Mouse (Mus musculus): ENCODE results near the gene Tsc22d1. TPM values are rescaled to one million over a fixed set of nuclear protein-coding genes. Genes with fewer than 3 reads are reported as not detected.

Gene Tsc22d1
- polyA plus RNA-seq, 1 experiment from 2014 or later, result 552 TPM

GRCm38 (mm10) chr14:76413773-76414121, 1.0 kb upstream of the Tsc22d1 start:
- DNase-seq (ENCODE audit: low spot score) (no peak), ATAC-seq (replicated peaks; ENCODE audit: low FRiP score, low TSS enrichment, low read depth) (no peak; the same call in 1 of the 2 replicates)
- WGBS, result 0% methylated on average over 10 of the region's 10 CpGs
- peak overlapping the region; percentile 95 for H3K9ac ChIP-seq (ENCODE audit: low read length)
- H3K4me3 ChIP-seq (ENCODE audit: low read depth, low read length), result peak overlapping the region; percentile 74
- H3K4me1 ChIP-seq (replicated peaks; ENCODE audit: control insufficient read depth, insufficient read depth, low read length), result peaks cover 31% of the 10 kb centered on the region
- H3K27me3 ChIP-seq (replicated peaks; ENCODE audit: control insufficient read depth, insufficient read depth, low read length), result no peaks in the 10 kb centered on the region
- peak overlapping the region; percentile 79 for H3K4me2 ChIP-seq (ENCODE audit: low read length)
- H3K27ac ChIP-seq (ENCODE audit: low read depth), result peak overlapping the region; percentile 99
- H3K9me3 ChIP-seq (ENCODE audit: control insufficient read depth, low read length), result no peaks in the 10 kb centered on the region
- H3K36me3 ChIP-seq (ENCODE audit: control insufficient read depth, insufficient read depth, low read length), result peaks cover 22% of the 10 kb centered on the region

GRCm38 (mm10) chr14:76414122-76414861, 469 bp upstream of the Tsc22d1 start:
- no peaks in the 10 kb centered on the region for H3K9me3 ChIP-seq (ENCODE audit: control insufficient read depth, low read length)
- peak overlapping the region; percentile 99 for H3K27ac ChIP-seq (ENCODE audit: low read depth)
- peak; percentile 95 for ATAC-seq (replicated peaks; ENCODE audit: low FRiP score, low TSS enrichment, low read depth)
- H3K27me3 ChIP-seq (replicated peaks; ENCODE audit: control insufficient read depth, insufficient read depth, low read length), result no peaks in the 10 kb centered on the region
- peaks cover 34% of the 10 kb centered on the region for H3K4me1 ChIP-seq (replicated peaks; ENCODE audit: control insufficient read depth, insufficient read depth, low read length)
- peak overlapping the region; percentile 74 for H3K4me3 ChIP-seq (ENCODE audit: low read depth, low read length)
- H3K4me2 ChIP-seq (ENCODE audit: low read length), result peak overlapping the region; percentile 79
- under 1% methylated on average over 58 of the region's 81 CpGs for WGBS
- H3K9ac ChIP-seq (ENCODE audit: low read length), result peak overlapping the region; percentile 95
- peak; percentile 97 for DNase-seq (ENCODE audit: low spot score)
- H3K36me3 ChIP-seq (ENCODE audit: control insufficient read depth, insufficient read depth, low read length), result peaks cover 22% of the 10 kb centered on the region

DNA sequence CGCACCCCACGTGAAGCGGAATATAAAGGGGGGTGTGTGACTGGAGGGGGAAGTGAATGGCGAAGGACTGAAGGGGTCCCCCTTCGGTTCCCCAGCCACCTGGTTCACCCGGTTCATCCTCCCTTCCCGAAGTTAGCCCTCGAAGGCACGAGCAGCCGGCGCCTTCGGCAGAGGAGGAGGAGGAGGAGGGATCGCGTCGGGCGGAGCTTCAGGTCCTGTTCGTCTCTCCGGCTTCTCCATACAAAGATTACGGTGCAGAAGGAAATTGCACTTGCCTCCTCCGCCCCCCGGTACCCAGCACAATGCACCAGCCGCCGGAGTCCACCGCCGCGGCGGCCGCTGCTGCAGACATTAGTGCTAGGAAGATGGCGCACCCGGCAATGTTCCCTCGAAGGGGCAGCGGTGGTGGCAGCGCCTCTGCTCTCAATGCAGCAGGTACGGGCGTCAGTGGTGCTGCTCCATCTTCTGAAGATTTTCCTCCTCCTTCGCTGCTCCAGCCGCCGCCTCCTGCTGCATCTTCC, 1.1 kb downstream of the Tsc22d1 start:
- Histone ChIP-seq H3K27ac (ENCODE audit: low read depth) (peak overlapping the region; percentile 99), H3K4me2 (ENCODE audit: low read length) (peak overlapping the region; percentile 79), H3K9me3 (ENCODE audit: control insufficient read depth, low read length) (no peaks in the 10 kb centered on the region), H3K27me3 (replicated peaks; ENCODE audit: control insufficient read depth, insufficient read depth, low read length) (no peaks in the 10 kb centered on the region), H3K4me3 (ENCODE audit: low read depth, low read length) (peak overlapping the region; percentile 74), H3K9ac (ENCODE audit: low read length) (peak overlapping the region; percentile 95), H3K4me1 (replicated peaks; ENCODE audit: control insufficient read depth, insufficient read depth, low read length) (peaks cover 42% of the 10 kb centered on the region), H3K36me3 (ENCODE audit: control insufficient read depth, insufficient read depth, low read length) (peaks cover 22% of the 10 kb centered on the region)
- 1% methylated on average over 36 of the region's 38 CpGs for WGBS
- DNase-seq (ENCODE audit: low spot score), result peak; percentile 80
- peak; percentile 1; the same call in 1 of the 2 replicates for ATAC-seq (replicated peaks; ENCODE audit: low FRiP score, low TSS enrichment, low read depth)

DNA sequence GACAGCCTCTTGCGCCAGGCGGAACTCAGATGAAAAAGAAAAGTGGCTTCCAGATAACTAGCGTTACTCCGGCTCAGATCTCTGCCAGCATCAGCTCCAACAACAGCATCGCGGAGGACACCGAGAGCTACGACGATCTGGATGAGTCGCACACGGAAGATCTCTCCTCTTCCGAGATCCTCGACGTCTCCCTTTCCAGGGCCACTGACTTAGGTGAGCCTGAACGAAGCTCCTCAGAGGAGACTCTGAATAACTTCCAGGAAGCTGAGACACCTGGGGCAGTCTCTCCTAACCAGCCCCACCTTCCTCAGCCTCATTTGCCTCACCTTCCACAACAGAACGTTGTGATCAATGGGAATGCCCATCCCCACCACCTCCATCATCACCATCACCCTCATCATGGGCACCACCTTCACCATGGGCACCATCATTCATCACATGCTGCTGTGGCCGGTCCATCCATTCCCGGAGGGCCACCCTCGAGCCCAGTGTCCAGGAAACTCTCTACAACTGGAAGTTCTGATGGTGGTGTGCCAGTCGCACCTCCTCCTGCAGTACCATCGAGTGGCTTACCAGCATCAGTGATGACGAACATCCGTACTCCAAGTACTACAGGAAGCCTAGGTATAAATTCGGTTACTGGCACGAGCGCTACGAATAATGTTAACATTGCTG, 1.7 kb downstream of the Tsc22d1 start:
- DNase-seq (ENCODE audit: low spot score) (no peak), ATAC-seq (replicated peaks; ENCODE audit: low FRiP score, low TSS enrichment, low read depth) (no peak)
- Histone ChIP-seq H3K4me3 (ENCODE audit: low read depth, low read length) (peak overlapping the region; percentile 74), H3K27me3 (replicated peaks; ENCODE audit: control insufficient read depth, insufficient read depth, low read length) (no peaks in the 10 kb centered on the region), H3K36me3 (ENCODE audit: control insufficient read depth, insufficient read depth, low read length) (peaks cover 22% of the 10 kb centered on the region), H3K27ac (ENCODE audit: low read depth) (peak overlapping the region; percentile 99; the same call in 1 of the 2 replicates), H3K4me1 (replicated peaks; ENCODE audit: control insufficient read depth, insufficient read depth, low read length) (peaks cover 49% of the 10 kb centered on the region), H3K9ac (ENCODE audit: low read length) (peak overlapping the region; percentile 95), H3K4me2 (ENCODE audit: low read length) (peak overlapping the region; percentile 79), H3K9me3 (ENCODE audit: control insufficient read depth, low read length) (no peaks in the 10 kb centered on the region)
- 46% methylated on average over 27 of the region's 27 CpGs for WGBS

- no peak for ATAC-seq (replicated peaks; ENCODE audit: low FRiP score, low TSS enrichment, low read depth)
- Histone ChIP-seq H3K9me3 (ENCODE audit: control insufficient read depth, low read length) (no peaks in the 10 kb centered on the region), H3K27ac (ENCODE audit: low read depth) (no peak overlapping the region), H3K36me3 (ENCODE audit: control insufficient read depth, insufficient read depth, low read length) (peaks cover 22% of the 10 kb centered on the region), H3K27me3 (replicated peaks; ENCODE audit: control insufficient read depth, insufficient read depth, low read length) (no peaks in the 10 kb centered on the region), H3K4me2 (ENCODE audit: low read length) (no peak overlapping the region), H3K9ac (ENCODE audit: low read length) (no peak overlapping the region), H3K4me3 (ENCODE audit: low read depth, low read length) (no peak overlapping the region), H3K4me1 (replicated peaks; ENCODE audit: control insufficient read depth, insufficient read depth, low read length) (peaks cover 51% of the 10 kb centered on the region)
- WGBS, result 93% methylated on average over 17 of the region's 17 CpGs
- no peak for DNase-seq (ENCODE audit: low spot score)
Measured at GRCm38 (mm10) chr14:76417346-76417745, 2.6 kb downstream of the Tsc22d1 start.

DNA sequence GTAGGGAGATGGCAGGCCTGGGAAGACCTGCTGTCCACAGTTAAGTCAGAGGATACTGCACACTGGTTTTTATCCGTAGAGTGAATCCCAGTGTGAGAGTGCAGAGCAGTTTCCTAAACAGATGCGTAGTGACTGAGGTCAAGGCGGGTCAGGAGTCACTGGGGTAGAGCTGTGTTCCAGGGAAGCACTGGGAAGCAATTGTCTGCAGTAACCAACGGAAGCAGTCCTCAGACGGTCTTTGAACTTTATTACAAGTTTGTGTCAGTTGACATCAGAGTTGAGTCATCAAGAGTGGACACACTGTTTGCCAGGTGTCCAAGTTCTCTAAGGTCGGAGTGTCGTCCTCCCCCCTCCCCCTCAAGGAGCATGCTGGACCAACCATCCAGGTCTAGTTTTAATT, 6.0 kb downstream of the Tsc22d1 start:
- no peak overlapping the region for H3K27ac ChIP-seq (ENCODE audit: low read depth)

GRCm38 (mm10) chr14:76421162-76421561, 6.4 kb downstream of the Tsc22d1 start:
- ATAC-seq (replicated peaks; ENCODE audit: low FRiP score, low TSS enrichment, low read depth), result no peak
- H3K4me3 ChIP-seq (ENCODE audit: low read depth, low read length), result no peak overlapping the region; the same call in 1 of the 2 replicates
- no peaks in the 10 kb centered on the region for H3K9me3 ChIP-seq (ENCODE audit: control insufficient read depth, low read length)
- DNase-seq (ENCODE audit: low spot score), result no peak
- H3K27ac ChIP-seq (ENCODE audit: low read depth), result no peak overlapping the region
- H3K9ac ChIP-seq (ENCODE audit: low read length), result no peak overlapping the region
- H3K27me3 ChIP-seq (replicated peaks; ENCODE audit: control insufficient read depth, insufficient read depth, low read length), result no peaks in the 10 kb centered on the region
- H3K4me2 ChIP-seq (ENCODE audit: low read length), result peak overlapping the region; percentile 41; the same call in 1 of the 2 replicates
- peaks cover 47% of the 10 kb centered on the region for H3K36me3 ChIP-seq (ENCODE audit: control insufficient read depth, insufficient read depth, low read length)
- 74% methylated on average over 4 of the region's 4 CpGs for WGBS
- peaks cover 43% of the 10 kb centered on the region for H3K4me1 ChIP-seq (replicated peaks; ENCODE audit: control insufficient read depth, insufficient read depth, low read length)

More for the DNA sequence above, 6.0 kb downstream of the Tsc22d1 start:
- H3K4me3 ChIP-seq (ENCODE audit: low read depth, low read length), result peak overlapping the region; percentile 5; the same call in 1 of the 2 replicates
- ATAC-seq (replicated peaks; ENCODE audit: low FRiP score, low TSS enrichment, low read depth) (no peak), DNase-seq (ENCODE audit: low spot score) (no peak)
- H3K9ac ChIP-seq (ENCODE audit: low read length), result no peak overlapping the region
- H3K36me3 ChIP-seq (ENCODE audit: control insufficient read depth, insufficient read depth, low read length), result peaks cover 43% of the 10 kb centered on the region
- H3K4me2 ChIP-seq (ENCODE audit: low read length), result peak overlapping the region; percentile 41
- no peaks in the 10 kb centered on the region for H3K27me3 ChIP-seq (replicated peaks; ENCODE audit: control insufficient read depth, insufficient read depth, low read length)
- no peaks in the 10 kb centered on the region for H3K9me3 ChIP-seq (ENCODE audit: control insufficient read depth, low read length)
- H3K4me1 ChIP-seq (replicated peaks; ENCODE audit: control insufficient read depth, insufficient read depth, low read length), result peaks cover 43% of the 10 kb centered on the region
- 22% methylated on average over 7 of the region's 7 CpGs for WGBS

- ATAC-seq (replicated peaks; ENCODE audit: low FRiP score, low TSS enrichment, low read depth) (no peak), DNase-seq (ENCODE audit: low spot score) (no peak)
- Histone ChIP-seq H3K36me3 (ENCODE audit: control insufficient read depth, insufficient read depth, low read length) (peaks cover 41% of the 10 kb centered on the region), H3K27ac (ENCODE audit: low read depth) (no peak overlapping the region), H3K4me1 (replicated peaks; ENCODE audit: control insufficient read depth, insufficient read depth, low read length) (peaks cover 13% of the 10 kb centered on the region), H3K9ac (ENCODE audit: low read length) (no peak overlapping the region), H3K4me2 (ENCODE audit: low read length) (no peak overlapping the region), H3K27me3 (replicated peaks; ENCODE audit: control insufficient read depth, insufficient read depth, low read length) (no peaks in the 10 kb centered on the region), H3K9me3 (ENCODE audit: control insufficient read depth, low read length) (no peaks in the 10 kb centered on the region), H3K4me3 (ENCODE audit: low read depth, low read length) (no peak overlapping the region)
- WGBS, result 90% methylated on average over 7 of the region's 7 CpGs
Measured at GRCm38 (mm10) chr14:76425422-76425821, 10.7 kb downstream of the Tsc22d1 start.
